Mouse (Mus musculus) heart, adult 2 months (tissue): ENCODE results near the gene Pyroxd2.
A peak's percentile ranks its signal among the peaks of the same experiment; 100 is the strongest.

ENCODE experiments used
- CTCF ChIP-seq: fragments of 200-600 bp; IDR thresholded peaks from 2 replicates; pipeline ENCODE4 v1.8.1; 2022; ENCODE audit warnings: antibody characterized with exemption, mild to moderate bottlenecking, moderate library complexity
- POLR2A ChIP-seq: fragments of 200-500 bp; IDR thresholded peaks from 2 replicates; pipeline ENCODE4 v1.6.1; 2011; ENCODE audit warnings: mild to moderate bottlenecking, low read depth, low read length, control low read depth; ENCODE audit not compliant: insufficient read depth

- TF ChIP-seq POLR2A (no peak), CTCF (peak; percentile 20)
These were observed 32.6 kb upstream of the Pyroxd2 start for GRCm38 (mm10) chr19:42785129-42785528.
